Mouse (Mus musculus) intestine, postnatal 0 days (tissue): ENCODE data around the gene Usp16. TPM values are rescaled to one million over a fixed set of nuclear protein-coding genes. Genes with fewer than 3 reads are reported as not detected.
A peak's percentile ranks its signal among the peaks of the same experiment; 100 is the strongest.

Source experiments
- ATAC-seq: fragments of 200-750 bp; cut with Nextera tagmentation; 2 replicates; pipeline ENCODE4 v1.8.0; 2017; ENCODE audit warnings: mild to moderate bottlenecking, moderate TSS enrichment, moderate library complexity
- H3K27ac ChIP-seq: fragments of 300-500 bp; sonication (generic); 2 replicates; pipeline ENCODE4 v1.5.1; 2014; ENCODE audit warnings: mild to moderate bottlenecking, low read depth, low read length, moderate library complexity
- H3K27me3 ChIP-seq: fragments of 300-500 bp; sonication (generic); replicated peaks from 2 replicates; pipeline ENCODE4 v1.6.1; 2014; ENCODE audit warnings: low read length, mixed read lengths; ENCODE audit not compliant: control insufficient read depth, insufficient read depth
- H3K36me3 ChIP-seq: fragments of 300-500 bp; sonication (generic); 2 replicates; pipeline ENCODE4 v1.6.1; 2014; ENCODE audit warnings: mild to moderate bottlenecking, moderate library complexity; ENCODE audit not compliant: control insufficient read depth, insufficient read depth
- H3K4me1 ChIP-seq: fragments of 300-500 bp; sonication (generic); replicated peaks from 2 replicates; pipeline ENCODE4 v1.6.1; 2014; ENCODE audit warnings: antibody characterized with exemption, low read length, mixed read lengths; ENCODE audit not compliant: control insufficient read depth, insufficient read depth
- H3K4me2 ChIP-seq: fragments of 300-500 bp; sonication (generic); replicated peaks from 2 replicates; pipeline ENCODE4 v1.6.1; 2014; ENCODE audit warnings: low read depth, mild to moderate bottlenecking, moderate library complexity
- H3K4me3 ChIP-seq: fragments of 300-500 bp; sonication (generic); 2 replicates; pipeline ENCODE4 v1.5.1; 2014; ENCODE audit warnings: low read depth, low read length
- H3K9ac ChIP-seq: fragments of 300-500 bp; sonication (generic); 2 replicates; pipeline ENCODE4 v1.6.1; 2014; ENCODE audit warnings: mild to moderate bottlenecking, low read depth, low read length
- H3K9me3 ChIP-seq: fragments of 300-500 bp; sonication (generic); 2 replicates; pipeline ENCODE4 v1.6.1; 2016; ENCODE audit warnings: mixed run types; ENCODE audit not compliant: control insufficient read depth
- CTCF ChIP-seq: sonication (generic); IDR thresholded peaks from 2 replicates; pipeline ENCODE4 v1.5.1; 2016; ENCODE audit warnings: low read depth, mild to moderate bottlenecking, control low read depth, antibody characterized with exemption, moderate library complexity
- WGBS: fragments of 180-500 bp; shearing (Covaris S2); extraction: QIAGEN DNeasy Blood & Tissue Kit; methylation state at CpG from one replicate; pipeline ENCODE4 v1.1.7; 2014; 5-methylcytosine and 5-hydroxymethylcytosine counted together
- polyA plus RNA-seq: library from polyadenylated mRNA; unstranded; fragments of >200 nt; fragmentation: Nextera tagmentation; extraction: Ambion mirVana; gene quantifications from 2 replicates; pipeline ENCODE4 v1.2.1, GENCODE M21; 2015

Gene Usp16
- polyA plus RNA-seq, 1 experiment from 2014 or later = 38.1 TPM

DNA sequence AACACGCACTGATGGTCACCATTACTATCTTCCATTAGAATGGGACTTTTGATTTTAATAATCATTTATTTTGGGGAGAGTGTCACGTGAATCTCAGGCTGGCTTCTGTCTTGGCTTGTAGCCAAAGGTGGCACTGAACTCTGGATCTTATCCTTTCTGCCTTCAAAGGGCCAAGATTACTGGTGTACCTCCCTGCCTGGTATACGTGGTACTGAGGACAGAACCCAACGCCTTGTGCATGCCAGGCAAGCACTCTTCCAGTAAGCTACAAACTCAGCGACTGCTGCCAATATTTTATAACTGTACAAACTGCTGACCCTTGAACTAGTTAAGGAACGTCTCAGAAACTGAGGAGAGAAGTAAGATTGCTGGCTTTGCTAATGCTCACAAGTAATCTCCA, 19.6 kb upstream of the Usp16 start:
- 51% methylated on average over 6 of the region's 6 CpGs for WGBS
- Histone ChIP-seq H3K9ac (no peak overlapping the region), H3K27ac (no peak overlapping the region; the same call in 1 of the 2 replicates), H3K4me3 (no peak overlapping the region), H3K4me2 (no peak overlapping the region), H3K27me3 (no peaks in the 10 kb centered on the region), H3K9me3 (no peaks in the 10 kb centered on the region), H3K4me1 (no peaks in the 10 kb centered on the region), H3K36me3 (peaks cover 4% of the 10 kb centered on the region; the same call in 1 of the 2 replicates)
- no peak for TF ChIP-seq CTCF
- no peak; the same call in 1 of the 2 replicates for ATAC-seq

DNA sequence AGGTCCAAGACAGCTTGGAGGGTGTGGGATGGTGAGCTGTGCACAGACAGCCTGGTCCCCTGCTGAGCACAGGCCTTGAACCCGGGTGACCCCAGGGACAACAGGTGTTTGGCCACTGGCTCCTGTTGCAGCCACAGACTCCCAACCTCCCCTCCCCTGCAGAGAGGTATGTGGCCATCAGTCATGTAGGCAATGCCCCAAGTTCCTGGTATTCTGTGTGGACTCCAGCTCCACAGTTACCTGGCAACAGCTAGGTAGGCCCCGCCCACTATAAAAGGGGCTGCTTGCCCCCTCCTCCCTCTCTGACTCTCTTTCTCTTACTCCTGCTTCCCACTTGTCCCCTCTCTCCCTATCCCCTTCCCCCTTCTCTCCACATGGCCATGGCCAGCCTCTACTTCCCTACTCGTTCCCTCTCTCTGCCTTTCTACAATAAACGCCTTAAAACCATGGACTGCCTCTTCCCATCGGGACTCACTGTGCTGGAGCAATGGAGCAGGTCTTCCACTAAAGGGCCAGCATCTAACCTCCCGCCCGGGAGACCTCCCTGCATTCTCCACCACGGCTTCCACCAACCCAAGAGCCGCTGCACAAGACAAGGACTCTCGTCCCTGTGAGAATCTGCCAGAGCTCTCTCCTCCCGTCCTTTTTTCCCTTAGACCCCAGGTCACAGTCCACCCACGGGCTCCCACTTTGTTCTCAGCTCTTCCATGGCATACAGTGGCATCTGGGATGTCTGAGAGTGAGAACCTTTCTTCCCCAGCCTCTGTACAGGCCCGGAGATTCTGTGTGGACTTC, 18.9 kb upstream of the Usp16 start:
- Histone ChIP-seq H3K4me3 (no peak overlapping the region), H3K27me3 (no peaks in the 10 kb centered on the region), H3K9me3 (no peaks in the 10 kb centered on the region), H3K4me2 (no peak overlapping the region), H3K9ac (no peak overlapping the region), H3K36me3 (peaks cover 4% of the 10 kb centered on the region; the same call in 1 of the 2 replicates), H3K27ac (no peak overlapping the region; the same call in 1 of the 2 replicates), H3K4me1 (no peaks in the 10 kb centered on the region)
- no peak; the same call in 1 of the 2 replicates for ATAC-seq
- TF ChIP-seq CTCF = no peak
- WGBS = 77% methylated on average over 13 of the region's 13 CpGs

DNA sequence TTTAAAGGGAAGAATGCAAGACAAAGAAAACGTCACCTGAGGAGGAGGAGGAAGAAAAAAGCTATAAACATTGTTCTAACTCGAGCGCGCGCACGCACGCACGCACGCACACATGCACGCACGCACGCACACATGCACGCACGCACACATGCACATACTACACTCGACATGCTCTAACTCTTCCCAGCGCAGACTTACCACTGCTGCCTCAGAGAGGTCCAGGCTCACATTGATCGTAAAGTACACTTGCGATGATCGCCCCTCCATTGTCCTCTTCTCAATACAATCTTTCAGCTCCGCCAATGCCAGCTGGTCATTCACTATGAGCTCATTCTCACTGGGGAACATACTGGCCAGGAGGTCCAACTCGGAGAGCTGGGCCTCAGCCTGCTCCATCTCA, 17.4 kb upstream of the Usp16 start:
- no peaks in the 10 kb centered on the region for H3K9me3 ChIP-seq
- 93% methylated on average over 21 of the region's 21 CpGs for whole genome bisulfite sequencing
- ATAC-seq = no peak

DNA sequence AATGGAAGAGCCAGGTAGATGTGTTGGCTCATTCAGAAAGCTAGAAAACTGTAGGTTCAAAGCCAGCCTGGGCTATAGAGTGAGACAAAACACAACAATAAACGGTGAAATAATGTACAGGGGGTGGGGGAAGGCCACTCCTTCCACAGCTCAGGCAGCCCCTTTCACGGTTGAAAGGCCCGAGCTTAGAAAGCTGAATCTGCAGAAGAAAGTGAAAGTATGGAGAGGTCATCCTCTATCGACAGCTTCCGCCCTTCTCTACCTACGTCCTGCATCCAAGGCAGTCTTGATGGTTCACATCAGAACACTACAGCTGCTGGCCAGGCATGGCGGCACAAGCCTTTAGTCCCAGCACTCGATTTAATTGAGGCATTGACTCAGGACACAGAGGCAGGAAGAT, 15.8 kb upstream of the Usp16 start:
- no peak overlapping the region for H3K9ac ChIP-seq
- no peak for ATAC-seq
- WGBS = 85% methylated on average over 8 of the region's 8 CpGs

More for the DNA sequence above, 17.4 kb upstream of the Usp16 start:
- Histone ChIP-seq H3K9ac (no peak overlapping the region), H3K4me2 (no peak overlapping the region), H3K36me3 (peaks cover 4% of the 10 kb centered on the region; the same call in 1 of the 2 replicates), H3K27me3 (no peaks in the 10 kb centered on the region), H3K4me1 (no peaks in the 10 kb centered on the region; the same call in 1 of the 2 replicates), H3K27ac (no peak overlapping the region), H3K4me3 (no peak overlapping the region)
- no peak for TF ChIP-seq CTCF

DNA sequence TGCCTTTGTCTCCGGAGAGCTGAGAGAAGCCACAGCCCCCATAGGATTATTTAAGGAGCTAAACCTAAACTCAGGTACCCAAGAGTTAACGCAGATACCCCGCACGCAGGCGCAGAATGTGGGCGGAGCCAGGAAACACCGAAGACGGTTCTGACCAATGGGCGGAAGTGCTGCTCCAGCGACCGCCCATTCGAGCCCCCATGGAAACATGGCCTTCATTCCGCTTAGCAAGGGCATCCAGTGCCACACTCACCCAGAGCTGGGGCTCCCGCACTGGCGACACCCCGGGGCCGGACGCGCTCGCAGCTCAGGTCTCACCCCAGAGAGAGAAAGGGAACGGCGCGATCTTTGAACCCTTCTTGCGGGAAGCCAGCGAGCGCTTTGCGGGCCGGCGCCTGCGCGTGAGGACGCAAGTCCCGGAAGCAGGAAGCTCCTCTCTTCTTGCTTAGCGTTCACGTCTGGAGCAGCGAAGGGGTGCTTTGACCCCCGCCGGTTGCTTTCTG, 14.3 kb upstream of the Usp16 start, which contains the start of gene Rwdd2b:
TSS of gene Rwdd2b (minus strand) at position 390 of the 503 bp plus-strand sequence.
- Histone ChIP-seq H3K27ac (peak within 1 kb of the TSS; percentile 91), H3K36me3 (peaks cover 4% of the 10 kb centered on the region; the same call in 1 of the 2 replicates), H3K4me3 (peak within 1 kb of the TSS; percentile 74), H3K9me3 (no peaks in the 10 kb centered on the region), H3K4me2 (peak within 1 kb of the TSS; percentile 88), H3K4me1 (peaks cover 13% of the 10 kb centered on the region), H3K27me3 (no peaks in the 10 kb centered on the region), H3K9ac (peak within 1 kb of the TSS; percentile 73)
- TF ChIP-seq CTCF = no peak
- WGBS = 0% methylated on average over 38 of the region's 38 CpGs
- ATAC-seq = peak; percentile 87

More for the DNA sequence above, 15.8 kb upstream of the Usp16 start:
- peaks cover 4% of the 10 kb centered on the region; the same call in 1 of the 2 replicates for H3K36me3 ChIP-seq
- no peak overlapping the region for H3K4me2 ChIP-seq
- H3K9me3 ChIP-seq = no peaks in the 10 kb centered on the region
- no peaks in the 10 kb centered on the region for H3K27me3 ChIP-seq
- H3K27ac ChIP-seq = no peak overlapping the region
- H3K4me1 ChIP-seq = peaks cover 11% of the 10 kb centered on the region
- TF ChIP-seq CTCF = no peak
- H3K4me3 ChIP-seq = no peak overlapping the region

DNA sequence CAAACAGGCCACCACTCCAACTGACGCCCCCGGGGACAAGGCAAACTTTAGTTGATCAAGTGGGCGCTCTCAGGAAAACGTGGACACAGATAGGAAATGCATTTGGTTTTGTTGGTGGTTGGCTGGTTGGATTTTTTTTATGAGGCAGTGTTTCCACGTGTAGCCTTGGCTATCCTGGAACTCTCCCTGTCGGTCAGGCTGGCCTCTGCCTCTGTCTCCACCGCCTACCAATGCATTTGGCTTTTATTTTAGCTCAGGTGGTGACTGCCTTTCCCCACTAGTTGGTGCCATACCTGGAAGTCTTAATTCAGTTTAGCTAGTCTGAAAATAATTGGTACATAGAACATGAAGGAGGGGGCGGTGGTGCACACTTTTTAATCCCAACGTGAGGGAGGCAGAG, 13.4 kb upstream of the Usp16 start:
- no peaks in the 10 kb centered on the region for H3K9me3 ChIP-seq
- peak overlapping the region; percentile 88 for H3K4me2 ChIP-seq
- 21% methylated on average over 9 of the region's 9 CpGs for WGBS
- H3K27ac ChIP-seq = peak overlapping the region; percentile 91; the same call in 1 of the 2 replicates
- H3K4me3 ChIP-seq = peak overlapping the region; percentile 74
- H3K4me1 ChIP-seq = peaks cover 13% of the 10 kb centered on the region
- H3K9ac ChIP-seq = peak overlapping the region; percentile 73
- no peaks in the 10 kb centered on the region for H3K27me3 ChIP-seq
- ATAC-seq = no peak
- H3K36me3 ChIP-seq = peaks cover 1% of the 10 kb centered on the region; the same call in 1 of the 2 replicates
- peak; percentile 63 for TF ChIP-seq CTCF
